Mouse (Mus musculus) bone marrow macrophage, adult 2 months (primary cell): ENCODE measurements at regions not wholly inside any gene's neighbourhood (a gene's known extent, or its start where the extent isn't known, plus 50 kb on each side); places are given as distances from the start of the nearest gene placed in this dataset.

Experiments used
- CTCF ChIP-seq: IDR thresholded peaks from 2 replicates; pipeline ENCODE4 v1.5.1; 2012; ENCODE audit warnings: low read depth, mild to moderate bottlenecking, low read length, moderate library complexity
- POLR2A ChIP-seq: IDR thresholded peaks from 2 replicates; pipeline ENCODE4 v1.6.1; 2012; ENCODE audit warnings: mild to moderate bottlenecking, low read depth, low read length, borderline replicate concordance

- TF ChIP-seq CTCF (no peak), POLR2A (no peak)
These were observed 1451.6 kb downstream of the Gsdmc2 start for GRCm38 (mm10) chr15:62393416-62393815.
